Mouse (Mus musculus) heart, adult 2 months (tissue): ENCODE measurements at regions not wholly inside any gene's neighbourhood (a gene's known extent, or its start where the extent isn't known, plus 50 kb on each side); places are given as distances from the start of the nearest gene placed in this dataset.

Experiments used
- CTCF ChIP-seq: fragments of 200-600 bp; IDR thresholded peaks from 2 replicates; pipeline ENCODE4 v1.8.1; 2022; ENCODE audit warnings: antibody characterized with exemption, mild to moderate bottlenecking, moderate library complexity
- POLR2A ChIP-seq: fragments of 200-500 bp; IDR thresholded peaks from 2 replicates; pipeline ENCODE4 v1.6.1; 2011; ENCODE audit warnings: mild to moderate bottlenecking, low read depth, low read length, control low read depth; ENCODE audit not compliant: insufficient read depth

DNA sequence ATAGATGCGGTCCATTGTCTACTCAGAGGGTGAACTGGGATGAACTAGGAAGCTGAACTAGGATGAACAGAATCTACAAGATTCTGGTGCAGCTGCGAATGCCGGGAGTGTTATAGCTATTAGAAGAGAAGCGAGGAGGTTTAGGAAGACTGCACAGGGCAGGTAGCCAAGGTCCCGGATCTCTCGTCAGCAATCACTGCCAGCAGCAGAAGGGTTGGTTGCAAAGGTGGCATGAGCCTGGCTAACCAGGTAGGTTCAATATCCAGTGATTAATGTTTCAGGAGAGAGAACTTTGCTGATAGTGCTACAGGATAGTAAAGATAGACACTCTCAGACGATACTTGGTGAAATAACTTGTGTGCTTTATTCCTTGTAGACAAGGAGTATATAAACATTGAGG is 257.0 kb upstream of the Dmac1 start:
- TF ChIP-seq CTCF (no peak), POLR2A (no peak)
